Mouse (Mus musculus) olfactory bulb, adult 2 months (tissue): ENCODE measurements at regions not wholly inside any gene's neighbourhood (a gene's known extent, or its start where the extent isn't known, plus 50 kb on each side); places are given as distances from the start of the nearest gene placed in this dataset.

Experiments
- CTCF ChIP-seq: fragments of 200-500 bp; IDR thresholded peaks from 2 replicates; pipeline ENCODE4 v1.5.1; 2012; ENCODE audit warnings: low read depth, mild to moderate bottlenecking, low read length, moderate library complexity; ENCODE audit not compliant: insufficient read depth
- POLR2A ChIP-seq: fragments of 200-500 bp; IDR thresholded peaks from 2 replicates; pipeline ENCODE4 v1.6.1; 2012; ENCODE audit warnings: mild to moderate bottlenecking, low read depth, low read length, moderate library complexity; ENCODE audit not compliant: insufficient read depth

- TF ChIP-seq CTCF (no peak), POLR2A (no peak)
Observed at GRCm38 (mm10) chr12:39586163-39586562, 451.7 kb downstream of the Arl4a start.
